Mouse (Mus musculus): ENCODE measurements around the gene Alkbh4.

DNA sequence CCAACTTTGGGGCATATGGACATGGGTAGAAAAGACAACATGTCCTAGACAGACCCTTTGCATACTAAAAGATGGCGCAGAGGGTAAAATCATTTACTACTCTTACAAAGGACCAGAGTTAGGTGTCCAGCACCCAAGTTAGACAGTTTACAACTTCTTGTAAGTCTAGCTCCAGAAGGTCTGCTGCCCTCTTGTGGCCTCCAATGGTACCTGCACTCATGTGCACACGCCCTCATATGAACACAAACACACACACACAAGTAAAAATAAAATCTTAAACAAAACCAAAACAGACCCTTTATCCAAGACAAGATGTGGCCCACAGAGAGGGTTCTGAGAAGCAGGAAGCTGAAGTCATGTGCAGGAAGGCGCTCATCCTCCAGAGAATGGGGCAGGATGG, 32.1 kb downstream of the Alkbh4 start:
- TF ChIP-seq MAX (IDR thresholded peaks at IDR 0.05; ENCODE audit: low read depth): no peak
- no peak for TF ChIP-seq USF1 (IDR thresholded peaks at IDR 0.05; ENCODE audit: low read depth)
- no peak for TF ChIP-seq TCF12 (IDR thresholded peaks at IDR 0.05; ENCODE audit: insufficient read depth, poor library complexity, severe bottlenecking)
- TF ChIP-seq POLR2A (IDR thresholded peaks at IDR 0.05; ENCODE audit: insufficient read length, low read depth): no peak
- no peak for TF ChIP-seq REST (IDR thresholded peaks at IDR 0.05; ENCODE audit: insufficient read depth, insufficient read length)

Measured in myocyte (in vitro differentiated cells).